Mouse (Mus musculus): Measurements from ENCODE around the gene Fam90a1a.
"Not testable (repeated sequence)": the region's sequence is repeated elsewhere in the genome, so short reads cannot be mapped to it uniquely, and the experiment has no call there.

The Fam90a1a gene

DNA sequence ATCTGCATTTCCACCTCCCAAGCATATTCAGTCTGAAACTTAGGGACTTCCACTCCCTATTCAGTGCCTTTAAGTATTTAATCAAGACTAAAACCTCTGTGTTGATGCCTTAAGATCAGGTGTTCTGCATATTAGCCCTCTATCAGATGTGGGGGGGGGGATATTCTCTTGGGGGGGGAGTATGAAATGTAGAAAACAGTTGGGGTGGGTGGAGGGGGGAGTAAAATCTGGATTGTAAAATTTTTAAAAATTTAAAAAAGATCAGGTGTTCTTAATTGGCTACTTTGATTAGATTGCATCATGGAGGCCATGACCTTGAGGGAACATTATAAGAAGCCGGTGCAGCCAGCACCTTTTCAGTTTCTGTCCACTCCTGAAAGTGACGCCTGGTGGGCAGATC, at the start of gene Fam90a1a:
Gene Fam90a1a, plus strand, starts transcription at position 301 of the 400 bp plus-strand sequence.
- TF ChIP-seq GATA4 (IDR thresholded peaks at IDR 0.05; ENCODE audit: insufficient replicate concordance, low read length): no peak

DNA sequence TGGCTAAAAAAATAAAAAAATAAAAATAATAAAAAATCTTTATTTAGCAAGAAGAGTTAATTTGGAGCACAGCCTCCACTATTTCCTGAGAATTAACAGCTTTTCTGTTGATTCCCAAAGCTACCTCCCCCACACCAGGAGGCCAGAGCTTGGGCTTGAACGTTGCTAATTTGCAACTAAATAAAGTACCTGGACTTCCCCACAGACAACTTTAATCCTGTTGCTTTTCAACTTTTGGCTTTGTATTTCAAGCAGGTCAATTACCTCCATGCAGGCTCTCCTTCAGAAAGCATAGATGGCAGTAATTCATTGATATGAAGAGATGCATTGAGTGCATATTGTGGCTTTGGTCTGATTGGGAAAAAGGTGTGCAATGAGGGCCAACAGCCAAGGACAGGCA, 46.6 kb upstream of the Fam90a1a start:
- no peak for TF ChIP-seq GATA4 (IDR thresholded peaks at IDR 0.05; ENCODE audit: insufficient replicate concordance, low read length)

DNA sequence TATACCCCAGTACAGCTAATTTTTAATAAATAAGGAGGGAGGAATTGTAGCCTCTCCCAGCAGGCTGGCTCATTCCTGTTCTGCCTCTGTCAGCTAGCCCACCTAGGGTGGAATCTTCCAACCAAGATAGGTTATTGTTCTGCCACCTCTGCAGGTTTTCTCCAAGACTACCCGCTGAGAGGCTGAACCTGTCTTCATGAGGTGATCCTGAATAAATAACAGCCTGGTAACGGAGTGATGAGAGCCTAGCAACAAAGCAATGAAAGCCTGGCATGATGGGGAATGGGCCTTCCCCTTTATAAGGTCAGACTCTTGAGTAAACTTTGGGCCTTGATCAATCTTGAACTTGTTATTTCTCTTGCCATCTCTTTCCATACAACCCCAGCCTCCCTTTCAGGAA, 46.0 kb upstream of the Fam90a1a start:
- TF ChIP-seq GATA4 (IDR thresholded peaks at IDR 0.05; ENCODE audit: insufficient replicate concordance, low read length): no peak

DNA sequence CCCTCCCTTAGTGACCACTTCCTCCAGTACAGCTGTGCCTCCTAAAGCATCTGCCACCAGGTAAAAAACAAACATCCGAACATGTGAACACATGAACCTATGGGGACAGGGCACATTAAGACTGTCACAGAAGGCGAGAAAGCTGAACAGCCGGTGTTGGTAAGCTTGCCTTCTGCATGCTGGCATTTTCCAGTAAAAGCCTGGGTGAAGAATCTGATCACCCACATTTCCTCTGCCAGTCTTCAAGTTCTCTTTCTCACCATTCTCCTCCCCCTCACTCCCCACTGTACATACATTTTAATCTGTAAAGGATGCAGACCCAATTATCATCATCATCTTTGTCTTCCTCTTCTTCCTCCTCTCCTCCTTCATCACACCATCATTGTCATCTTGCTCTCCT, 42.9 kb upstream of the Fam90a1a start:
- TF ChIP-seq GATA4 (IDR thresholded peaks at IDR 0.05; ENCODE audit: insufficient replicate concordance, low read length): no peak

DNA sequence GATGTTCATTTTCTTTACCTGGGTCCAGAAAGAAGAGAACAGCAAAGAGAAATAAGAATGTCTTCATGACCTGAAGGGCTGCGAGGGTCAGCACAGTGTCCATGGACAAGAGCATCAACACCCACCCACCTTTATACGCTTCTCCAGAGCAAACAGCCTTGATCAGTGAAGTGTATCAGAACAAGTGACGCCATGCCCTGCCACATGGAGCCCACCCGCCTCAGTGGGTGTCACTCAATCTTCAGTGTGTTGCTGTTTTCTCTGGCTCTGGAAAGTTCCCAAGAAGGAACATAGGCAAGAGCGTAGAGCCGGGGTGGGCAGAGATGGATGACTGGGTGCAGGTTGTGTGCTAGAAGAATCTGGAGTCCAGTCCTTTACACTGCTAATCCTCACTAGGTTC, 25.9 kb upstream of the Fam90a1a start, which contains the start of gene Defb15:
Gene Defb15, minus strand, starts transcription at position 101 of the 400 bp plus-strand sequence.
- TF ChIP-seq GATA4 (IDR thresholded peaks at IDR 0.05; ENCODE audit: insufficient replicate concordance, low read length): no peak

DNA sequence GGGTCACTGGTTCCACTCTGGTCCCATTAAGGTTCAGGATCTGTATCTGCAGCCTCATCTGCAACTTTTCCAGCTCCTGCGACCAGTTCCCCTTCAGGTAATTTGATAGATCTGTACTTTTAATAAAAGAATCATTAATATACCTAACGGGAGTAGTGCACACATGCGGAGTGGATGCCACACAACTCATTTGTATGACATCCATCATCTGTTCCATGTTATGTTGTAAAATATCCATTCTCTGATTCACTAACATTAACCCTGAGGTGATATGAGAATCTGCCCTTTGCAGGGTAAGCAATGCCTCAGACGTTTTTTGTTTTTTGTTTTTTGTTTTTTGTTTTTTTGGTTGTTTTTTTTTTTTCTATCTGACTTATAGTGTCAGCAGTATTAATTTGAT, 20.5 kb upstream of the Fam90a1a start, which contains the start of gene Defb35:
Gene Defb35, plus strand, starts transcription at position 301 of the 400 bp plus-strand sequence.
- not testable (repeated sequence) for TF ChIP-seq GATA4 (IDR thresholded peaks at IDR 0.05; ENCODE audit: insufficient replicate concordance, low read length)

GRCm38 (mm10) chr8:21946462-21946861, 12.1 kb upstream of the Fam90a1a start, which contains the start of gene Defb13:
Gene Defb13 (plus strand): TSS chr8:21946762.
- TF ChIP-seq GATA4 (IDR thresholded peaks at IDR 0.05; ENCODE audit: insufficient replicate concordance, low read length): no peak

- no peak for TF ChIP-seq GATA4 (IDR thresholded peaks at IDR 0.05; ENCODE audit: insufficient replicate concordance, low read length)
These were observed 11.1 kb upstream of the Fam90a1a start for GRCm38 (mm10) chr8:21947311-21948017.

DNA sequence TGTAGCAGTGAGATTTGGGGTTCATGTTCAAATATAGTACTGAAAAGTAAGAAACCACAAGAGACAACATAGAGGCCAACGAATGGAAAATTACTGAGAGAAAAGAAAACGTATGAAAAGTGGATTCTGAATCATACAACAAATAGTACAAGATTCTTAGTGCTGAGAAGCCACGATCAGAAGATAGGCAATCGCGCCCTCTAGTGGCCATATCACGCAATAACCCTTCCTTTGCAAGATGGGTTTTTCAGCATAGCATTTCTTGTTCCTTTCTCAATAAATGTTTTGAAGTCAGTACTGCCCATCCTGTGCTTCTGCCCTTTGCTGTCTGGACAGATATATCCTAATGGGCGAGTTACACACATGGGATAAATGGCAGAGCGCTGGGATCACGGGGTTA, 3.2 kb upstream of the Fam90a1a start:
- TF ChIP-seq GATA4 (IDR thresholded peaks at IDR 0.05; ENCODE audit: insufficient replicate concordance, low read length): no peak

DNA sequence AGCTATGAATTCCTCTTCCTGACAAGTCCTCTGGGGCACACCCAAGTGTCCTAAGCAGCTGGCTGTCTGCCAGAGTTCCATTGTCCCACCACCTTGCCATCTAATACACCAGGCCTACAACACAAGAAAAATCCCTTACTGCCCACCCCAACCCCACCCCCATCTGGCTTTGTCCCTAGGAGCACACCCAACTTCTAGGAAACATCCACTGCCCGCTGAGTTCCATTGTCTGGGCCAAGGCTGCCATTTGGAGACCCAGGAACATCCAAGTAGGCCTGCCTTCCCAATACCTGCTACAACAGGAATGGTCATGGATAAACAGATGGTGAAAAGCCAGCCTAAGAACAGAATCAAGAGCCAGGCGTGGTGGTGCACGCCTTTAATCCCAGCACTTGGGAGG, 2.2 kb upstream of the Fam90a1a start:
- no peak for TF ChIP-seq GATA4 (IDR thresholded peaks at IDR 0.05; ENCODE audit: insufficient replicate concordance, low read length)

DNA sequence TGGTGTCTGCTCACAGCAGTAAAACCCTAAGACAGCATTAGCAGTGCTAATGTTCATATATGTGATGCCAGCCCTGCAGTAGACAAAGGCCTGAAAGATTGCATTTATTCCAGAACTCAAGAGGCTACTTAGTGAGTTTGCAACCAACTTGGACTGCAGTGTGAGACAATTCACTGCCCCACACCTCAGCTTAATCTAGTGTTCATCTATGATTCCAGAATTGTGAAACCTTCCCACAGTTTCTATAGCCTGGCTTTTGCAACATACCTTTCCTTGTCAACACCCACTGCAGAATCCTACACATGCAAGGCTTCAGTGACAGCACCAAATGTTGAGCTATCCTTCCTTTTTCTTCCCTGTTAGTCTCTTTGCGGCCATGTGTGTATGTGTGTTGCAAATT, 8.1 kb downstream of the Fam90a1a start:
- TF ChIP-seq GATA4 (IDR thresholded peaks at IDR 0.05; ENCODE audit: insufficient replicate concordance, low read length): no peak

- TF ChIP-seq GATA4 (IDR thresholded peaks at IDR 0.05; ENCODE audit: insufficient replicate concordance, low read length): no peak
These were observed 11.0 kb downstream of the Fam90a1a start, which contains the start of gene Ccdc70 for GRCm38 (mm10) chr8:21969475-21969874. Gene Ccdc70 (plus strand): TSS chr8:21969775.

GRCm38 (mm10) chr8:21978193-21978592, 19.7 kb downstream of the Fam90a1a start:
- no peak for TF ChIP-seq GATA4 (IDR thresholded peaks at IDR 0.05; ENCODE audit: insufficient replicate concordance, low read length)

DNA sequence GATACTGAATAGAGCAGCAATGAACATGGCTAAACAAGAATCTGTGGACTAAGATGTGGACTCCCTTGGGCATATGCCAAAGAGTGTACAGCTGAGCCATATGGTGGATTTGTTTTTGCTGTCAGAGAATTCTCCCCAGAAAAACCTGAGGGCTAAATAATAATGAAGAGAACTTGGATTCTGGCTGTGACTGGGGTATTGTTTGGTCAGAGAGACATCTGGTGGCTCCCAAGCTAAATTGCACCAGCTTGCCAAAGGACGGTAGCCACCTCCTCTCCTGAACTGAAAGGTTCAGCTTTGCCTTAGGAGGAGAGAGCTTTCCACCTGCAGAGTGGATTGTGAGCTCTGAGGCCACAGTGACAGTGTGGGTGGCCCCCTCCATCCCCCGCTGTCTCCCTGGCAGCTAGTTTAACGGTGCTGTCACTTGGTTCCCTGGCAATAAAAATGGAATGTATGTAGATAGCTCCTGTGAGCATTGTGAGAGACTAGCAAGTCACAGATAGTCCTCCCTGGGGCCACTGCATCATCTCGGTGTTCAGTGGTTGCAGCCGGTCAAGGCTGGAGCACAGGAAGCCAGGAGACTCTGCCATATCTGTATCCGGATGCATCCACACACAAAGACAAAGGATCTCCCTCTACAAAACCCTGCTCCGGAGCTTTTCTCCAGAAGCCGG, 23.3 kb downstream of the Fam90a1a start:
- TF ChIP-seq GATA4 (IDR thresholded peaks at IDR 0.05; ENCODE audit: insufficient replicate concordance, low read length): no peak

DNA sequence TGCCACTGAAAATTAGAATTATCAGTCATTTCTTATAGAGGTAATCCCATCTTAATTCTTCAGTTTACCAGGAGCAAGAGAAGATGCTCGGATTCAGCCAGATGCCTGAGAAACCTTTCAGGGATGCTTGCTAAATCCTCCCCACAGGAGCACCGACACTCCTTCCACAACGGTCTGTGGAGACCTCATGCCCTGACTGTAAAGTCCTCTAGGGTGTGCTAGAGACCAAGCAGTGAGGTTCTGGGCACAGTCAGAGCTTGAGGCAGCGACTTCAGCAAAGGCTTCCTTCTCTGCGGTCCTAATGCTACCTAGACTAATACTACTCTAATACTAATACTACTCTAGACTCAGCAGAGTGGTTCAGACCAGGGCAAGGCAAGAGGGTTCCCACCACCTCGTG, 33.7 kb downstream of the Fam90a1a start:
- no peak for TF ChIP-seq GATA4 (IDR thresholded peaks at IDR 0.05; ENCODE audit: insufficient replicate concordance, low read length)

GRCm38 (mm10) chr8:21995181-21995580, 36.7 kb downstream of the Fam90a1a start:
- TF ChIP-seq GATA4 (IDR thresholded peaks at IDR 0.05; ENCODE audit: insufficient replicate concordance, low read length): no peak
